Mouse (Mus musculus): ENCODE data around the gene Akr1cl.

DNA sequence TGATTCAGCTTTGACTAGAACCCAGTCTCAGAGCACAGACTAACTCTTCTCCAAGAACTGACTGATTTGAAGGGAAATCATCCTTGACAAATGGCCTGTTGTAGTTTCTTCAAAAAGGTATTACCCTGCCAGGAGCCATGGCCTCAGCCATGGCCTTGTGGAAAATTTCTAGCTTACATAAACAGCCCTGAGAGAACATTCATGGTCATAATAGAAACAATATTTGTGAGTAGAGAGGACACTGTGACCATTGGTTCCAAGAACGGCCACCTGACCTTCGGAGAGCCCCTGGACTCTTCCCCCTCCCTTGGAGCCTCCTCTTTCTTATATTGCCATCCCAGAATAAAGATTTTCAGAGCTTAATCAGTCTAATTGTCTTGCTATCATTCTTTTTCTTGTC lies 10.9 kb upstream of the Akr1cl start:
- no peak for TF ChIP-seq CTCF (IDR thresholded peaks at IDR 0.05; ENCODE audit: low read depth)
- TF ChIP-seq EP300 (IDR thresholded peaks at IDR 0.05; ENCODE audit: low read depth) = no peak
